Mouse (Mus musculus): ENCODE results near the gene Mcoln2.

Mcoln2 gene

DNA sequence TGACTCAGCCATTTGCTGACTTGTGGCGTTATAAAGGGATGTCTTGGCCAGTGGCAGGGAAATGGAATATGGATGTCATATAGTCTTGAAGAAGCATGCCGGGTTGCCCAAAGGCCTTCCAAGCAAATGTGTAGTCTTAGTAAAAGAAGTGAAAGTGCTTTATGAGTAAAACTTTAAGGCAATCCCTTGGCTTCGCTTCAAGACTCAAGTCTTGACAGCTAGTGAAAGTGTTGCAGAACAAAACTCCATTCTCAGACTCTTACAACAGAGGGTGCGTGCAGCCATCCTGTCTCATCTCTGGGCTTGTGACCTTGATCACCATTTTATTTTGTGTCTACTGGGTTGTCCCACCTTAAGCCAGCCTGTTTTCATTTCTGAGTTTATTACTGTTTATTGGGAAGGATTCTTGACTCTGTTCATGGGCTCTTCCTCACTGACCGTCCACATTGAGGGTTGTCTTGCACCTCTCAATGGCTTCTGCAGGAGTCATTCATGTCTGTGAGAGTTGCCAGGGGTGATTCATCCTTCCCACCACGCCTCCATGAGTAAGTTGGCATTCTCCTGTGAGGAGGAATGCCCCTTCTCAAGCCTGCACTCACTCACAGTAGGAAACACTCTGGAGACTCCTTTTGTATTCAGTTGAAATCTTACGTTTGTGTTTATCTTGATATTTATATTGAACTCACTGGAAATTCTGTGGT is 75.6 kb downstream of the Mcoln2 start:
- intact Hi-C loops (cut with DNase I) = no loop called here

- intact Hi-C loops (cut with DNase I) = no loop called here
Measured at GRCm38 (mm10) chr3:146227427-146227826, 77.8 kb downstream of the Mcoln2 start.

GRCm38 (mm10) chr3:146228559-146229310 is 79.1 kb downstream of the Mcoln2 start:
- intact Hi-C loops (cut with DNase I) = no loop called here

- intact Hi-C loops (cut with DNase I) = no loop called here
Measured at GRCm38 (mm10) chr3:146232708-146233107, 83.1 kb downstream of the Mcoln2 start.

DNA sequence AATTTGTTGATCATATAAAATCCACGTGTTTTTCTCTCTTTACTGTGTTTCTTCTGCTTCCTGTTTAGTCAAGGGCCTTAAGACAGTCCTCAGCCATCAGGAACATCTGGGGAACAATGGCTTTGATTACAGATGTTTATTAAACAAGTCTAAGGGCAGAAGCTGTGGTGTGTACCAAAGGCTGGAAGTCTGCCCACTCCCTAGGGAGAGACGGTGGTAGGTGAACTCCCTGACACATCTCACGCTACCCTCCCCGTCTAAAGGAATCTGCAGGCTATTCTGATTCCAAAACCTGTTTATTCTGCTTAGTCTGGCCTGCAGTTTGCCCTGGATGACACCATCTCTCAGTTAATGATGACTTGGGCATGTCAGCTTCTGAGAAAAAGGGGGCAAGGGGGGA is 84.1 kb downstream of the Mcoln2 start:
- intact Hi-C loops (cut with DNase I) = no loop called here

GRCm38 (mm10) chr3:146234530-146234929 is 84.9 kb downstream of the Mcoln2 start:
- intact Hi-C loops (cut with DNase I) = no loop called here

DNA sequence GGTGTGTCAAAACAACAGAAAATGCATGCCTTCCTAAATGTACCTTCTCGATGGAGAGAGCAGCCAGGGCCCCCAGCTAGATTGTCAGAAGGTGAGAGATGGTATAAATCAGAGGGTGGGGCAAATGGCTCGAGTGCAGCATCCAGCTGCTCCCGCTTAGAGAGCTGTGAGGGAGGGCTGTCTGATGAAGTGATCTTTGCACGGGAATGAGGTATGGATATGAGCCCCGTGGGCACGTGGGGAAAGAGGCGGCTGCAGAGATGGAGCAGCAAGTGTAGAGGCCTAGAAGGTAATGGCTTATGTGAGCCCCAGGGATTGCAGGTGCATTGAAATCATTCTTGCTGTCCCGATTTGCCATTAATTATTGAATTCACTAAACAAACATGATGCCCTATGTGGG is 86.6 kb downstream of the Mcoln2 start:
- intact Hi-C loops (cut with DNase I) = no loop called here

GRCm38 (mm10) chr3:146237676-146238075 is 88.0 kb downstream of the Mcoln2 start:
- intact Hi-C loops (cut with DNase I) = no loop called here

DNA sequence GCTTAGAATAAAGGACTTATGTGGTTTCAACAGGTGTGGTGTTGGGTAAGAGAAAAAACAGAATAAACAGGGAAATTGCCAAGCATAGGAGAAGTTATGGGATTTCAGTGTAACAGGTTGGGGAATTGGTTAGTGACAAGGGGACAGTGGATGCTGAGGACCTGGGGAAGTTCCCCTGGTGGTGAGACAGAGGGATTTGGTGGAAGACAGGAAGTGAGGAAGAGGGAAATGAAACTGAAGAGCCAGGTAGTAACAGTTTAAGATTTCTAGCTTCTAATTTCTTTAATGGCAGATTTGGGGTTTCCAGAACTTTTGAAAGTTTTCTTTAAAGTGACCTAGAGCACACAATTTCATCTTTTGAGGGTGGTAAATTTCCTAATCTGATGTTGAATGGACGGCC is 95.0 kb downstream of the Mcoln2 start:
- intact Hi-C loops (cut with DNase I) = no loop called here
